Mouse (Mus musculus): ENCODE measurements around the gene Pknox2.

DNA sequence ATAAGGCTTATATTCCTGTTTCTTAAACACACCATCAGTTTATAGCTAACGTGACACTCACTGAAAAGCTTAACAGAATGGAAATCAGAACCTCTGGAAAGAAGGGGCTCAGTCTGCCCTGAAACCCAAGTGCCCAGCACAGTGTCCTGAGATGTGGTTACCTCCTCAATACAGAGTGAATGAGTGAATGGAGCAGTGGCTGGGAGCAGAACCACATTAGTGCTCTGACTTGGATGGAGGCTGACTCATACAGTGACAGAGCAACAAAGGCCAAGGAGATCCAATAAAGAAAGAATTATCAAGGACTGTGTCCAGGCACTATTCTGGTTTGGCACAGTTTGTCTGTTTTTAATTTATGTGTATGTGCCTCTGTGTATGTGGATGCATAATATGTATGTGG is 101.3 kb downstream of the Pknox2 start:
- no peak for TF ChIP-seq CTCF (IDR thresholded peaks at IDR 0.05; ENCODE audit: control insufficient read depth, insufficient read depth, insufficient read length)
- no peak for TF ChIP-seq USF1 (IDR thresholded peaks at IDR 0.05; ENCODE audit: low read depth)
- TF ChIP-seq MAX (IDR thresholded peaks at IDR 0.05), result no peak

All from C2C12 (cell line).